Mouse (Mus musculus) megakaryocyte, embryonic 14.5 days (primary cell): Measurements from ENCODE around the gene Phb.

Source experiments
- FLI1 ChIP-seq: IDR thresholded peaks from 2 replicates; pipeline ENCODE4 v1.6.1; 2012; ENCODE audit warnings: low read length, inconsistent platforms, mixed read lengths
- GATA1 ChIP-seq: IDR thresholded peaks from 3 replicates; pipeline ENCODE4 v1.6.1; 2012; ENCODE audit warnings: mixed read lengths, low read length, inconsistent platforms, borderline replicate concordance

DNA sequence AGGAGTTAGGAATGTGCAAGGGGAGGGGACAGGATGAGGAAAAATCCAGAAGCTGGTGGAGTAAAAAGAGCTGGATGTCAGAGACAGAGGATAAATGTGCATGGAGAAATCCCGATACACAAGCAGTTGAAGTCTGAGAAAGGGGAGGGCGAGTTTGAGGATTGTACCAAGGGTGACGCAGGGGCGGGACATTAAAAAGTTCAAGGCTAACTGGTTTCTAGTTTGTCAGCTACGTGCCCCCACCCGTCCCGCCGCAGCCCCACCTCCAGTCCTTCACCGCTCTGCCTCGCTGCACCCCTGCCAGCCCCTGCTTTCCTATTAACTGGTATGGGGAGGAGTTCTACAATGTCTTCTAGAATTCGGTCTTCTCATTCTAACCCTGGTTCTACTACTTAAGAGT is 420 bp downstream of the Phb start:
- TF ChIP-seq GATA1 (no peak), FLI1 (no peak)
